Mouse (Mus musculus): ENCODE data around the gene Tmem60.

Tmem60 gene

DNA sequence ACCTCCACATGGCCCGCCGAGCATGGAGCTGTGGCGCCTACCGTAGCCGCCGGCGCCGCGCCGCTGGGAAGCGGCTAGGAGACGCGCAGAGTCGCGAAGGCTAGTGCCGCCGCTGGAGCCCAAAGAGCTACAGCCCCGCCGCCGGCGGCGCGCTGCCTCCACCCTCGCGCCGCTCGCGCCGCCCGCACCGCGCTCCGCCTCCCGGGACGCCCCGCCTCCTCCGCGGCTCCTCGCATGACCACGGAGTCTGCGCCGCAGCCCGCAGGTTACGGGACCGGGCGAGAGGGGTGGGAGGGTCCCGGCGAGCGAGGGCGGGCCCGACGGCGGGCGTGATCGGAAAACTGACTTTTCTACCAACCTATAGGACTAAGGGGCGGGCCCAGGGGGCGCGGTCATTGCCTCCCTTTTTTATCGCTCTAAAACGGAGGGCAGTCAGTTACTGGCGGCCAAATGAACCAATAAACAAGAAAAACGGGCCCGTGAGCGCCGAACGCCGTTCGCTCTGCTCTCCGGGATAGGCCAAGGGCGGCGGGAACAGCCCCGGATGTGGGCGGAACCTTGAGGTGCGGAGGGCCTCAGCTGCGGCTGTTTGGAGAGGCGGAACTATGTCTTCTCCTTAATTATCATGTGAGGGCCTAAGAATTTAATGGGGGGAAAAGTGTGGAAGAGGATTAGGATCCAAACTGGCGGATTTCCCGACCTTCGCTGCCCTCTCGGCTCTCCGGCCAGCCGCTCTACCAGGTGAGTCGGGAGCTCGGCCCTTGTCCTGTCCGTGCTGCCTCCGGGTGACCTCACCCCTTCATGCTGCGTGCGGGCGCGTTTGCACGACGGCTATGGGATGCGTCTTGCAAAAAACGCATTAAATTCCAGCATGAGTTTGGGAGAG lies at the start of gene Tmem60, which contains the start of gene Phtf2:
TSS of gene Tmem60 (plus strand) at position 277 of the 886 bp plus-strand sequence.
TSS of gene Phtf2 (minus strand) at position 210 of the 886 bp plus-strand sequence.
- peak; percentile 98 for DNase-seq (ENCODE audit: low spot score in 2 of 2)

- no peak for DNase-seq (ENCODE audit: low spot score in 2 of 2)
Observed at GRCm38 (mm10) chr5:20834399-20834798, 47.6 kb upstream of the Tmem60 start.

GRCm38 (mm10) chr5:20837082-20837481 lies 44.9 kb upstream of the Tmem60 start:
- no peak for DNase-seq (ENCODE audit: low spot score in 2 of 2)

DNA sequence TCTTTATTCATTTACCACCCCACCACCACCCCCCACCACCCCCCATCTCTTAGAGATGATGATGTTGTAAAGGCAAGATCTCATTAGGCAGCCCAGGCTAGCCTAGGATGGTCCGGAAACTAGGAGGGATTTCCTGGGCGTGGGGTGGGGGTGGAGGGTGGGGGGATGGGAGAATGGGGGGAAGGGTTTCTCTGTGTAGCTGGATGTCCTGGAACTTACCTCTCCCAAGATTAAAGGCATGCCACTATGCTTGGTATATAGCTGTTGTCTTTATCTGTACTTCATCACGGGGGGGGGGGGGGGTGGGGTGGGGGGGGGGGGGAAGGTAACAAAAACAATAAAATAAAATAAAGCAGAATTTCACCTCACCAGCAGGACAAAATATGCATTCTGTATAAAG lies 38.6 kb upstream of the Tmem60 start:
- no peak for DNase-seq (ENCODE audit: low spot score in 2 of 2)

DNA sequence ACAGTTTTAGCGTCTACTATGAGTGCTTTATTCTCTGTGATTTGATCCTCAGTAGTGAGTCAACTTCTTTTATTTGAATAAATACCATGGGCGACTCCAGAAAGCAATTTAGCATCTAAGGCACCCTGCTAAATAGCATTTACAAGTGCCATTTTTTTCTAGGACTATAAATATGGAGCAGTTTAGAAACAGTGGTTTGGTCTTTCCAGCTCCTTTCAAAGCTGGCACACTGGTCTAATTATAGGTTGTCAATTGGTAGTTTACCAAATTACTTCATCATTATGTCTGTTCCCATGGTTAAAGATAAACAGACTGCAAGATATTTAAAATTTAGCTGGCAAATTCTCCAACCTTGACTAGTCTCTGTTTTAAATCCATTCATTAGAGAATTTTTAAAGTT lies 38.2 kb upstream of the Tmem60 start:
- no peak for DNase-seq (ENCODE audit: low spot score in 2 of 2)

- no peak for DNase-seq (ENCODE audit: low spot score in 2 of 2)
Observed at GRCm38 (mm10) chr5:20847010-20847409, 35.0 kb upstream of the Tmem60 start.

DNA sequence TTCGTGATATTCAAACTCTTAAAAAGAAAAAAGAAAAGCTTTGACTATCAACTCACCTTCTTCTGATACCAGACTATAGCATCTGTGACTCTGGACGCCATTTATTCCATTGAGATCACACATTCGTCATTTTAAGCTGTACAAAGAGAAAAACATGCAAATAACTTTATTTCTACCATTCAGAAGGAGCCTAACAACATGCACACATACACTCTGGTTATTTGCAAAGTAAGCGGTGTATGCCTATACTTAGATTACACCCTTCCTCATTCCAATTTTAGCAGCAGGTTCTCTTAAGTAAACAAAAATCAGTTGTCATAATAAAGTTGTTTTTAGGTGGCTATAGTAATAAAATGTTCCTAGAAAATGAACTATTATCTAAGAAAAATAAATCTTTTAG lies 26.9 kb upstream of the Tmem60 start:
- DNase-seq (ENCODE audit: low spot score in 2 of 2), result no peak

DNA sequence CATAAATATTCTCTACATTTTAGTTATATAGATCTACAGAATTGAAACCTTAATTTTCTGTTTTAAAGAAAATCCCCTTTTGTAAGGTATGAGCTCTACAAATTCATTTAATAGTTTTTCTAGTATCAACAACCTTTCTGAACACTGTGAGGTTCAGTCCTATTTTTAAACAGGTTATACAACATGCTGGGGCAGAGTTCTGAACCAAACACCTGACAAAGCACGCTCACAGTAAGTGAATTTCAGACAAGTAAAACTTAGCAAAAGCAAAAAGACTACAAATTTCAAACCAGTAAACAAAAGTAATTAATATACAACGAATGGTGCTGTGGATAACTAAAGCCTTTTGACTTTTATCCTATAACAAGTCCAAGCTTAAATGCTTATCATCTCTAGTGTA lies 23.6 kb upstream of the Tmem60 start:
- DNase-seq (ENCODE audit: low spot score in 2 of 2), result no peak

GRCm38 (mm10) chr5:20860565-20860964 lies 21.4 kb upstream of the Tmem60 start:
- no peak for DNase-seq (ENCODE audit: low spot score in 2 of 2)

DNA sequence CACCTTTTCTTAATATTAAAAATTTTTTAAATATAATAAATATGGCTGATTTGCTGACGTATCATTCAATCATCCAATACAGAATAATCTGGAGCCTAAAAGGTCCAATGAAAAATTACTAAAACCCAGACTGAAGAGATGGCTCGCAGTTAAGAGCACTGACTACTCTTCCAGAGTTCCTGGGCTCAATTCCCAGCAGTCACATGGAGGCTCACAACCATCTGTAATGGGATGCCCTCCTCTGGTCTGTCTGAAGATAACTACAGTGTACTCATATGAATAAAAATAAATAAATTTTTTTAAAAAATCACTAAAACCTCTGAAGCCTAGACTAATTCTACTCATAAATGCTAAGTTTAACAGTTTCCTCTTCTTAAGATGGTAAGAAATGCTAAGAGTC lies 20.1 kb upstream of the Tmem60 start:
- no peak for DNase-seq (ENCODE audit: low spot score in 2 of 2)

GRCm38 (mm10) chr5:20864216-20864969 lies 17.6 kb upstream of the Tmem60 start:
- DNase-seq (ENCODE audit: low spot score in 2 of 2), result no peak

DNA sequence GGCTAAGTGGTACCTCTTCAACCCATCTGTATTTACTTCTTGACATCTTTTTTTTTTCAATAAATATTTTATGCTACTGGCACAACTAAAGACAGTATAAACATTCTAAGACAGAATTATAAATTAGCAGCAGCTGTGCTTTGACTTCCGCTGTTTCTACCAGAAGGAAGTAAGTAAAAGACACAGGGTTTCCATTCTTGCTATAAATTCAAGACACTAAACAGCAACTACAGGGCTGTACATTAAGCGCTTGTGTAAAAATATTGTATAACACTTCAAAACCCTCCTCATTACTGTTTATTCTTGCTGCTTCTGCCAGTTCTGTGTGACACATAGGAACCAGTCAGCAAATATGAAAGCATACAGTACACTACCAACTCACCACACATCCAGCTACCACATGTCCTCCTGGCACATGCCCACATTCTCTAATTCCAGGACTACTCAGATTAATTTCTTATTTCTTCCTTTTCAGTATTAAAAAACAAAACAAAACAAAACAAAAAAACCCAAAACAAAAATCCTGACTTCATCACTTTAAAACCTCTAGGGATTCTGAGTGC lies 16.7 kb upstream of the Tmem60 start:
- no peak for DNase-seq (ENCODE audit: low spot score in 2 of 2)

DNA sequence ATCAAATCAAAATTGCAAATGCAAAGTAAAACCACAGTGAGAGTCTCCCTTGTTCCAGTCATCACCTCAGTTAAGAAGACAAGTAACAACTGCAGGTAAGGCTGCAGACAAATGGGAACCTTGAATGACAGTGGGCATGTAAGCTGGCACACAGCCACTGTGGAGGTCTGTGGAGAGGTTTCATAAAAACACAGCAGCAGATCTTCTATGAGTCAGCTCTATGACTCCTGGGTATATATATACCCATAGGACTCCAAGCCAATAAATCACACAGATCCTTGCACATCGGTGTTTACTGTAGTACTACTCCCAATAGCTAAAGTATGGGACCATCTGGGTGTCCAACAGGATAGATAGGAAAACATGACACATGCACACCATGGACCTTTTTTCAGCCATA lies 8.8 kb upstream of the Tmem60 start:
- DNase-seq (ENCODE audit: low spot score in 2 of 2), result no peak

DNA sequence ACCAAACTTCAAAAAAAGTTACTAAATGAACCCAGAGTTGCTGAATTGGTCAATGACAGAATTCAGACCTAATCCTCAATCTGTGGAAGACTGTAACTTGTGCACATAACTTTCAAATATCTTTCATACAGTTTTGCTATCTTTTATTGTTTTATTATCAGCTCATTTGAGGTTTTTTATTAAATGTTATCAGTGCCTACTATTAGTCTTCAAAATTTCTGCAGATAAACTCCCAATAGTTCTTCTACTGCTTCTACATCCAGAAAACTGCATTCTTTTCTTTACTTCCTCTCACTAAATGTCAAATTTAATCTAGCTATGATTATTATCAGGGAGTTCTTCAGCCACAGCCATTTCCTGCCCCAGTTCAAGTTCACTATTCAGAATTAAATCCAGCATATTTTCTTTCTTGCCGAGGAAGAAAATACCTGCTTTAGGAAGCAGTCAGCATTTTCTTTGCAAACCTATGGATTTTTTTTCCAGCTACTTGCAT lies 5.0 kb upstream of the Tmem60 start:
- no peak for DNase-seq (ENCODE audit: low spot score in 2 of 2)

DNA sequence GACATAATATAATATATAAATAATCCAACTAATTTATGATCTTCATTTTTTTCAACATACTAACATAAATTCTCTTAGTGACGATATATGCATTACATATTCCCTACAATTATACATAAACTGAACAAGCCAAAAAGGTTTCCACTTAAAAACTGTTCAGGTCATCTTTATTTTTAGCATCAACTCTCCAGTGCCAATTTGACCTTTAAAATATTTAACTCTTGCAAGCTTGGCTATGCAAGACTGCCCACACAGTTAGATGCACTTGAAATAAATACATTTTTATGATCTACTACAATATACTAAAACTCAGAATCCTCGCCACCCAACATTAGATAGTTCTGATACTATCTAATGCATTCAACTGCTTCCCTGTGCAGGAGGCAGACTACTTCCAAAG lies 1.6 kb upstream of the Tmem60 start:
- no peak for DNase-seq (ENCODE audit: low spot score in 2 of 2)

- peak; percentile 48 to 56 for DNase-seq (ENCODE audit: low spot score in 2 of 2)
Observed at GRCm38 (mm10) chr5:20880797-20881775, 905 bp upstream of the Tmem60 start.

DNA sequence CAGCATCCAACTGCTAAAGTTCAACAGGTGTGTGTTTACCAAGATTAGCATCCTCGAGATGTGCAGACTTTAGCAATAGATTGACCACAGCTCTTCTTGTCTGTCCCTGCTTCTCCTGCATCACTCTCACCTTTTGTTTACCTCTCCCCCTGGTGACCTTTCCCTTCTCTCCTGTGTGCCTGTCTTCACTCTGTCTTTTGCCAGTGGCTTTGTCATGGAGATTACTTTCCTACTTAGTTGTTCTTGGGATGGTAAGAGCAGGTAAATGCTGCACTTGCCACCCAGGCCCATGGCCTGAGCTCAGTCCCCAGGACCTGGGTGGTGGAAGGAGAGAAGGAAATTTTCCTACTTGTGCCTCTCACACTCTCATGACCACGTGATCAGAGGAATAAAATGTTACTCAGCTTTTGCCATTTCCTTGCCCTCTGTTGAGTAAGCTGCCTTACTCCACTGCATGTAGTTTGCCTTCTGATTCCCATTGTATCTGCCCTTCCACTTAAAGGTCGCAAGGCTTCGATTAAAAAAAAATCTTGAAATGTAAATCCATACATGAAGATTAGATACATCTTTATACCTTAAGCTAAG lies 2.1 kb downstream of the Tmem60 start:
- no peak for DNase-seq (ENCODE audit: low spot score in 2 of 2)

DNA sequence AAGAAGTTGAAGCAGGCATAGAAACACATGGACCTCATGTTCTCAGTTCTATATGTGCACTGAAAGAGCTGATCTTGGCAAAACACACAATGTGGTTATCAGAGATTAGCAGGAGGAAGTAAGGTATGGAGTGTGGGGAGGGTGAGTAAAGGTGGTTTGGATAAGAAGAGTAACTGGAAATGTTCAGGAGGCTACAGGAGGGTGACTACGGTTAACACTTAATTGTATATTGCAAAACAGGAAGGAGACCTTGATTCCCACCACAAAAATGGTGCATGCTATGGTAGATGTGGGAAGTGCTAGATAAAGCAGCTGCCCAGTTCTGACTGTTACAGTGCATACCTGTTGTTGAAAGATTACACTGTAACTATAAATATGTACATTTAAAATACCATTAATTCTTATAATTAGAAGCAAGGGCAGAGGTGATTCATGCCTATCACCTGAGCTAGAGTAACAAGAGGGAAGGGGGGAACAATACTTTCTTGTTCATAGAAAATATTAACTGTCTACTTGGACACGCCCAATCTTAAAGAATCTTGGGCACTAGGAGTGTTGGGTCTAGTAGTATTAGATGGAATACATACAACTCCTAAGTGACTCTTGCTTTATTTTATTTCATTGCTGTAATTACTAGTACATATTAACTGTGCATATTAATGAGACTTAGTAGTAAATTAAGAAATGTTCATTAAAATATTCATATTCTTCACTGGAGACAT lies 15.6 kb downstream of the Tmem60 start:
- no peak for DNase-seq (ENCODE audit: low spot score in 2 of 2)

DNA sequence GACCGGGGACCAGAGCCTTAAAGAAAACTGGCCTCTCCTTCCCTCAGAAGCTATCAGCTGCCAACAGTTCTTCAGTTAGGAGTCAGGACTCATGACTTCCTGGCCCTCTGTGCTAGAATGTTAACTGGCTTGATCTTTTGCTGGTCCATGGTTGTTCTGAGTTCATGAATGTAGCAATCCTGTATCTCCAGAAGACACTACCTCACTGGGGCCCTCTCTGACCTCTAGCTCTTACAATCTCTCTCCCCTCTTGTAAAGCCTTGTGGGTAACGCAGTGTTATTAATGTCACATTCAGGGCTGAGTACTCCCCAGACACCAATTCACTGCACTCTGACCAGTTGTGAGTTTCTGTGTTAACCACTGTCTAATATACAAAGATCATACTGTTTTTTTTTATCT lies 22.7 kb downstream of the Tmem60 start:
- no peak for DNase-seq (ENCODE audit: low spot score in 2 of 2)

DNA sequence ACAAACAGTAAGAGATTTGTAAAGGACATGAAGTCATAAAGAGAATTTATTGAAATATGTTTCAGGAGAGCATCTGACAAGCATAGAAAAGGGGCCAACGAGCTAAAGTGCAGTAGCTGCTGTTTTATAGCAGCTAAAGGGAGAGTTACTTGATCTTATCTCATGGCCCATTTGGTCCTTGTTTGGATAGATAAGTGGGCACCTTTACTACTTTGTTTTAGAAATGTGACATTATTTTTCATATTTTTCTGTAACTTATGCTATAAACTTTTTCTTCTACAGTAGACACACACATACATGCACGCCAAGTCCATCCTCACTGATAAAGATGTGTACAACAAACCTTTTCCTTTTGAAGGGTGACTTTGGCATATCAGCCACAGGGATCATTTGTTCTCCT lies 23.4 kb downstream of the Tmem60 start:
- no peak for DNase-seq (ENCODE audit: low spot score in 2 of 2)

All from frontal cortex, postnatal 36 days (tissue).